In the genomic region with DNA sequence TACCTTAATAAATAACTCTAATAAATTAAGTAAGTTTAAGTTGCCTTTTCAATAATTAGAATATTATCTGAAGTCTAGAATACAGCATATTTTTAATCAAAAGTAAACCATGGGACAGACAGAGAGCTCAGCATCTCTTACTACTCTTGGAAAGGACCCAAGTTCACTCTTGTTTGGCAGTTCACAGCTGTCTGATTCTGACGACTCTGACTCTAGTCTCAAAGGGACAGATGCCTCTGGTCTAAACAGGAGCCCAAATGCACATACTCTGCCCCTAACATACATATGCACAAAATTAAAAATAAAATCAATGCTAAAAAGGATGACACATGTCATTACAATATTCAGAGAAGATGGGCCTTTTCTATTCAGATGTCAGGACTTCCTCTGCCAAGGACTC, we compare ENCODE assay signal across 17 mouse cellular contexts.
"Had no signal": no experiment of that assay in that cellular context is flagged by ENCODE, and none has a peak within 500 bp of the region (broad histone marks: within the 10 kb centered on the region; RNA-seq: fewer than 3 reads in every experiment).

No protein-coding gene starts in this region.

- H3K4me3 ChIP-seq: lung, embryonic 15.5 days; midbrain, embryonic 10.5 days; midbrain, embryonic 12.5 days; myocyte; neural tube, embryonic 13.5 days; neural tube, embryonic 15.5 days; stomach, embryonic 15.5 days had no signal

- H3K27me3 ChIP-seq: lung, embryonic 15.5 days; midbrain, embryonic 12.5 days; neural tube, embryonic 13.5 days; neural tube, embryonic 15.5 days; stomach, embryonic 15.5 days had no signal

- H3K9ac ChIP-seq: lung, embryonic 15.5 days; midbrain, embryonic 12.5 days; neural tube, embryonic 13.5 days; neural tube, embryonic 15.5 days; stomach, embryonic 15.5 days had no signal

- H3K9me3 ChIP-seq: lung, embryonic 15.5 days; midbrain, embryonic 10.5 days; midbrain, embryonic 12.5 days; neural tube, embryonic 13.5 days; neural tube, embryonic 15.5 days; stomach, embryonic 15.5 days had no signal

- ATAC-seq: lung, postnatal 0 days; midbrain, embryonic 16.5 days had no signal

- H3K4me1 ChIP-seq: lung, embryonic 15.5 days; midbrain, embryonic 10.5 days; midbrain, embryonic 12.5 days; neural tube, embryonic 13.5 days; neural tube, embryonic 15.5 days; stomach, embryonic 15.5 days had no signal

- H3K27ac ChIP-seq: lung, embryonic 15.5 days; midbrain, embryonic 10.5 days; midbrain, embryonic 12.5 days; neural tube, embryonic 13.5 days; neural tube, embryonic 15.5 days; stomach, embryonic 15.5 days; stomach, postnatal 0 days had no signal

- H3K36me3 ChIP-seq: lung, embryonic 15.5 days; midbrain, embryonic 10.5 days; midbrain, embryonic 12.5 days; neural tube, embryonic 13.5 days; neural tube, embryonic 15.5 days; stomach, embryonic 15.5 days had no signal

- H3K4me2 ChIP-seq: lung, embryonic 15.5 days; midbrain, embryonic 12.5 days; neural tube, embryonic 13.5 days; neural tube, embryonic 15.5 days; stomach, embryonic 15.5 days had no signal

- DNase-seq: lung, adult 18-20 months; lung, postnatal 4 days; midbrain, embryonic 14.5 days; right cerebral cortex, postnatal 14 days; thymus, adult 2 months; thymus, postnatal 25 days; thymus, postnatal 4 days had no signal
